Mouse (Mus musculus) skeletal muscle tissue, adult 2 months (tissue): Measurements from ENCODE around the gene Fam198a.

Experiments used
- DNase-seq: peaks from one replicate; pipeline ENCODE4 v3.0.0-alpha.2; 2012; ENCODE audit warnings: low read depth, low spot score

The Fam198a gene

DNA sequence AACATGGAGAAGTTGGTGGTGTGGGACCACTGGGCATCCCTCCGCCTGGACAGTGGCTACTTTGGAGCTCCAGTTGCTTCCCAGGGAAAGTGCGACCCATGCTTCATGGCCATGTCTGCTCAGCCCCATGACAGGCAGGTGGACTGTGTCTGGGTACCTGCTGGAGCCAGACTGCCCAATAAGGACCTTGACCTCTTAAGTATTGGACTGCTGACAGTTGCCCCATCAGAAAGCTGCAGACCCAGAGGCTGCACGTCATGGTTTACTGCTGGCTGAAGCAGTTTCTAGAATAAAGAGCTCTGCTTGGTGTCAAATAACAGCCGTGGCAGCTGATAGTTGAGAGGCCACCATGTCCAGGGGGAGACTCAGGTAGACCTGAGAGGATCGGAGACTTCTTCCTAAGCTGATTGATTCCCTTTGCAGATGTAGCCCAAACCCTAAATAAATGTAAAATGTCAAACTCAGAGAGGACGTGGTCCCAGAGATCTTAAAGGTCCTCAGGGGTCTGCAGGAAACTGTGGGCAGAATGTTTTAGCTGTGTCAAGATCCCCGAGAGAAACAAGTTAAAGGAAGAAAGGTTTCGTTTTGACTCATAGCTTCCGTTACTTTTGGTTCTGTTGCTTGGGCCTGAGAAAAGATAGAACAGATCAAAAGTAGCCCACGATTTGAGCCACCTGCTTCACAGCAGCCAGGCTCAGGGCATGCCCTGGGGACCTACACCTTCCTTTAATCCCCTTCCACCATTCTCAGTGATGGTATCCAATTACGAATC, 24.0 kb upstream of the Fam198a start:
- no peak for DNase-seq

GRCm38 (mm10) chr9:121927721-121928120, 23.1 kb upstream of the Fam198a start:
- no peak for DNase-seq

DNA sequence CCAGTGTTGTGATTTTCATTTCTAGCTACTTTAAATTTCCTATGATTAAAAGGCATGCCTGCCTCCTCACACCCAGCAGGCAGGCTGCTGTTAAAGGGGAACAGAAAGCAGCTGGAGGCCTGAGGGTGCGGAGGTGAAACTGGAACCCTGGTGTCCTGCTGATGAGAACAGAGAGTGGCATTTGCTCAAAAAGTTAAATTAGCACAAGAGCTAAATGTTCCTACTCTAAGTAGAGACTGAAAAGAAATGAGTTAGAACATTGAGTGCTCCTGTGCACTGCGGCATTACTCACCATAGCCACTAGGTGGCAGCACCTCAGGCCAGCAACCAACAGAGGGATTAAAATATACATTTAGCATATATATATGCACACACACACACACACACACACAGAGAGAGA, 22.3 kb upstream of the Fam198a start:
- peak; percentile 25 for DNase-seq

DNA sequence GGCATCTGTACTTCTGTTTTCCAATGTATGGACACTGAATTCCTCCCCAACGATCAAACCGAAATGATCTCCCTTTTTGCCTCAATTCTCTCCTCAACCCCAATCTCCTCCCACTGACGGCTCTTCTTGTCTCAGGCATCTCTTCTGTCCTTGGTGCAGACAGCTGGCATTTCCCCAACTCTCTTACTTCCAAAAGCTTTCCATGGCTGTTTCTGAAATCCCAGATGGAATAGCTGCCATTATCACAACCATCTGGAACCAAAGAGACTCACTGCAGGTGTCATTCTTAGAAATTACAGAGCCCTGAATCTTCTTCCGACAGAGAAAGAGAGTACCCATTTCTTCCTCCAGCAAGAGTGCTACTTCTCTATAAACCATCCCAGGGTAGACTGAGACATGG, 15.9 kb upstream of the Fam198a start:
- no peak for DNase-seq

GRCm38 (mm10) chr9:121936952-121937351, 13.8 kb upstream of the Fam198a start:
- DNase-seq, result no peak

- no peak for DNase-seq
These were observed 13.3 kb upstream of the Fam198a start for GRCm38 (mm10) chr9:121937451-121937864.

DNA sequence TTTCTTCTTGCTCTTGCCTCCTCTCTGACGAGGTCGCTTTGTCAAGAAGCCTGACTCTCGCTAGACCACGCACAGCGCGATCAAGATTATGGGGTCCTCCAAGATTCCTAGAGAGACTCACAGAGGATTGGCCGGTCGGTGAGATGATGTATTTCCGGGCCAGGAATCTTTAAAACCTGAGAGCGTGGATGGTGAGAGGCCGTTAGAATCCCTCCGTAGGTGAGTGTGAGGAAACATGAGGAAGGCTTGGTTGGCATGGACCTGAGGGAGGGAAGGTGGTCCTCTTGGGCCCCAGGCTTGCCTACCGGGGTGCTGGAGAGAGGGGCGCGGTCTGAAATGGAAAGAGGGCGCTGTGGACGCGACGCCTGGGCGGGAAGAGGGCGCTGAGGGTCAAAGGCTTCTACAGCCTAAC, 12.8 kb upstream of the Fam198a start:
- DNase-seq, result no peak

GRCm38 (mm10) chr9:121943005-121943404, 7.8 kb upstream of the Fam198a start:
- DNase-seq, result no peak

DNA sequence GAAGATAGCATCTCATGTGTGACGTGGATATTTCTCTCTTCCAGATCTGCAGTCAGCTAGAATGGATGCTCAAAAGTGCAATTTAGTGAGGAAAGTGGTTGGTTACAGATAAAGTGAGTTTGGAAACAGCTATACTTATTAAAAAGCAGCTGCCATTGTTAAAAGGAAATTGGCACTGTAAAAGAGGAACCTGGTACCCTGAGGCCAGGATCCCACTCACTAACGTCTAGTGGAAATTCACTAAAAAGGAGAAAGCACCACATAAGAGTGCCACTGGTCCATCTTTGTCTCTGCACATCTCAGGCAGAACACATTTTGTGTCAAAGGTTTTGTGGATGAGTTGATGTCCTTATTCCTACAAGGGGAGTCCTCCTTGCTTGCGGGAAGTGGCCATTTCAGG, 7.2 kb upstream of the Fam198a start:
- no peak for DNase-seq

GRCm38 (mm10) chr9:121947784-121948183, 3.0 kb upstream of the Fam198a start:
- DNase-seq, result peak; percentile 36

GRCm38 (mm10) chr9:121948431-121948830, 2.4 kb upstream of the Fam198a start:
- no peak for DNase-seq

- DNase-seq, result no peak
These were observed 281 bp downstream of the Fam198a start for GRCm38 (mm10) chr9:121951114-121951423.

GRCm38 (mm10) chr9:121952596-121952995, 1.8 kb downstream of the Fam198a start:
- DNase-seq, result no peak

- DNase-seq, result peak; percentile 38
These were observed 9.3 kb downstream of the Fam198a start for GRCm38 (mm10) chr9:121959966-121960635.

DNA sequence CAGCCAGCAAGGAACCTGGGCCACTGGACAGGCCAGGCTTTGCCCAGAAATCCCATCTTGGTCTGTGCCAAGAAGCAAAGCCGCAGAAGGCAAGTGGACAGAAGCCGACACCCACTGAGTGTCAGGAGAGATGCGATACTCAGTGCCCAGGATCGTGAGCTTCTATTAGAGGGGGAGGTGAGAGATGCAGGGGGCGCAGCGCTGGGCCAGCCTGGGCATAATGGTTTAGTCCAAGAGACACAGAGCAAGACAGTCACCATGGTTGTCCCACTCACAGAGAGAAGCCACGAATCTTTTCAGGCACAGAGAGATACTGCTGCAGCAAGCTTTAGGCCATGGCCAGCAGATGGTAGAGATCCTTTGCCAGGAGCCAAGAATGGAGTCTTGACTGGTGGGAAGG, 14.2 kb downstream of the Fam198a start:
- no peak for DNase-seq

- DNase-seq, result peak; percentile 61
These were observed 17.5 kb downstream of the Fam198a start for GRCm38 (mm10) chr9:121968258-121968657.

DNA sequence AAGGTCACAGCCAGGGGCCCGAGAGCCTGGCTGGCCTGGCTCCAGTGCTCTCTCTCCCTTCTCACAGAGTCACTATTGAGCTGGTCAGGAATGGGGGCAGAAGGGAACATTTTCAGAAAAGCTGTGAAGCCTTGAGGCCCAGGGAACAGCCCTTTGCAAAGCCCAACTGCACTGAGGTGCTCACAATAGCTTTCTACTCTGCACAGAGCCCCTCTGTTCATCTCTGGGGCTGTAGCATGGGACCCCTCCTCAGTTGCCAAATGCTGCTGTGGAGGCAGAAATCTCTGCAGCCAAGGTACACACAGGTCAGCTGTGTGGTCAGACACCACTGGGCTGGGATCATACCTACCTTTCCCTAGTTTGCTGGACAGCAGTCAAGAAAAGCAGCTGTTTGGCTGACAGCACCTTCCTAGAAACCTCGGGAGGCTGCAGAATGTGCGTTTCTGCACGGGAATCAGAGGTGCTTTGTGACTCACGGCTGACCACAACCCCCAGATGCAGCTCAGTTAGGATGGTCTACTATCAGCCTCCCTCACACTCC, 19.1 kb downstream of the Fam198a start:
- no peak for DNase-seq

DNA sequence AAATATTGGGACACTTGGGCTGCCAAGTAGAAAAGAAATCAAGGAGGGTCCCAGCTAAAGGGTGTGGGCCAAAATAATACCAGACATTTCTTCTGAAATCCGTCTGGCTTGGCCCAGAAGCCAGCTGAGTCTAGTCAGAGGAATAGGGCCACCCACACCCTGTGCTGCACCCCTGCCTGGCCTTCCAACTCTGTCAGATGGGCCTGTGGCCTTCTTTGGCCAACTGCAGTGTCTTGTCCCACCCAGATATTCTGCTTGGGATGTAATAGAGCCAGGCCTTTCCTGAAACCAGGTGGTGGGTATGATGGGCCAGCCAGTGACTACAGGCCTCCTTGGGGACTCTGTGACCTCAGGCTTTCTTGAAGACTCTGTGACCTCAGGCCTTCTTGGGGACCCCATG, 22.4 kb downstream of the Fam198a start:
- no peak for DNase-seq

DNA sequence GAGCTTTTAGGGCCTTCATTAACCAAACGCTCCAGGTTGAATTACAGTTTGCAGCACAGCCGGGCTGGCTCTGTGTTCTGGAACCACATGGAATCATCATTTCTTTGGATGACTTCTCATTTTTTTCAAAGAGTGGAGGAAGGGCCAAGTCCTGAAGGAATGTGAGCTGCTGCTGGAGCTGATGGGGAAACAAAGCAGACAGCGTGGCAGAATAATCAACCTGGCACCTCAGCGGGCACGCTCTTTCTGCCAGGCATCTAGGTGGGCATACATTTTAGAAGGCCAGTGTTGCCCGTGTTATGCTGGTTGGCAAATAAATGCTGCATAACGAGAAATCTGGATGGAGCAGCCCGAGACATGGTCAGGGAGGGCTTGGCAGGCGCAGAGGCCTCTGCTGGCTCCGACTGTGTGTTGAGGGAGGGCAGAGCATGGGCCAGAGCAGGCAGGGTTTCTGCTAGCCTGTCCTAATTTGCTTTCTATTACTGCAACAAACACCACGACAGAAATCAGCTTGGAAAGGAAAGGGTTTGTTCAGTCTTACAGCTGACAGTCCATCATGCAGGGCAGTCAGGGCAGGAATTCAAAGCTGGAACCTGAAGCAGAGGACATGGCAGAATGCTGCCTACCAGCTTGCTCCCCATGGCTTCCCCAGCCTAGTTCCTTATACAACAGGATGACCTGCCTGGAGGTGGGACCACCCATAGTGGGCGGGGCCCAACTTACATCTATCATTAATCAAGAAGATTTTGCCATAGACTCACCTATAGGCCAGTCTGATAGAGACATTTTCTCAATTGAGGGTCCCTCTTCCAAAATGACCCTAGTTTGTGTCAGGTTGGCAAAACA, 23.6 kb downstream of the Fam198a start:
- DNase-seq, result no peak

GRCm38 (mm10) chr9:121975321-121975720, 24.5 kb downstream of the Fam198a start:
- no peak for DNase-seq

DNA sequence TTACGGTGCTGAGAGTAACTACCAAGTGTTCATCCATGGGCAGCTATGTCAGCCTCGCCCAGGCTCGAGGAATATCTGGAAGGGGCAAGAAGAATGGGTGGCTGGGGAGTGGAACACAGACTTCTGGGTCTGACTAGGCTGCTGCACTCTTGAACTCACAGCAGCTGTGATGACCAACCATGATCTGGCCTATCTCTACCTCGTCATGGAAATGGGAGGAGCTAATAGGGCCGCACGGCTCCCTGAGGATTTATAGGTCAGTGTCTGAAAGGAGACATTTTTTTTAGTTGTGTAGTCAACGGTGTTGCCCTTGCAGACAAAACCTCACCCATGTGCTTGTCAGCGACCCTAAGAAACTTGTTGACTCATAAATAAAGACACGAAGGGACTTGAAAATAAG, 30.3 kb downstream of the Fam198a start:
- no peak for DNase-seq

DNA sequence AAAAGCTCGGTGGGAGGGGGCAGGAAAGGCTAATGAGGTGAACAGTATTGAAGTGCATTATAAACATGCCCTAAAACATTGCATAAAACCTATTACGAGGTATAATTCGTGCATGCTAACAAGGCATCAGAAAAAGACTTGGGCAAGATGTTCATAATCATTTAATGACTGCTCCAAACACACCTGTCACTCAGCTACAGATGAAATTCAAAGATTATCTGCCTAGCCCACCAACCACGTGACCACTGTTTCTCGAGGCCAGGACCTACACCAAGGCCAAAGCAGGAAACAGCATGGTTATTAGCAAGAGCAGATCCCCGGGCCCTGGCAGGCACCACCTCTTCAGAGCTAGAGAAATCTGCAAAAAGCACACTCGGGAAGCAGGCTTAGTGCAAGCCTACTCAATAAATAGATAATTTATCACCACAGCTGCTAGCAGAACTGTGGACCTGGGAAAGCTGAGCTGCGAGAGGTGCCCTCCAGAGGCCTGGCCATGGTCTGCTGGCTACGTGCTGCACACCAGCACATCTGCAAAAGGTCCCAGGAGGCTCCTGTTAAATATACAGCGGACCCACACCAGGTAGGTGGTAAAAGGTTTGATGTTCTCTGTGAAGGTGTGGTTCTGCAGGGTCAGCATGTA, 30.8 kb downstream of the Fam198a start:
- DNase-seq, result no peak
